Mouse (Mus musculus) A20 (cell line): ENCODE data around the gene Cnih2.

Experiments used
- DNase-seq: peaks from one replicate; pipeline ENCODE4 v3.0.0-alpha.2; 2011; ENCODE audit warnings: low read depth, low spot score

Cnih2 gene

GRCm38 (mm10) chr19:5068570-5069234, 29.6 kb downstream of the Cnih2 start:
- no peak for DNase-seq

DNA sequence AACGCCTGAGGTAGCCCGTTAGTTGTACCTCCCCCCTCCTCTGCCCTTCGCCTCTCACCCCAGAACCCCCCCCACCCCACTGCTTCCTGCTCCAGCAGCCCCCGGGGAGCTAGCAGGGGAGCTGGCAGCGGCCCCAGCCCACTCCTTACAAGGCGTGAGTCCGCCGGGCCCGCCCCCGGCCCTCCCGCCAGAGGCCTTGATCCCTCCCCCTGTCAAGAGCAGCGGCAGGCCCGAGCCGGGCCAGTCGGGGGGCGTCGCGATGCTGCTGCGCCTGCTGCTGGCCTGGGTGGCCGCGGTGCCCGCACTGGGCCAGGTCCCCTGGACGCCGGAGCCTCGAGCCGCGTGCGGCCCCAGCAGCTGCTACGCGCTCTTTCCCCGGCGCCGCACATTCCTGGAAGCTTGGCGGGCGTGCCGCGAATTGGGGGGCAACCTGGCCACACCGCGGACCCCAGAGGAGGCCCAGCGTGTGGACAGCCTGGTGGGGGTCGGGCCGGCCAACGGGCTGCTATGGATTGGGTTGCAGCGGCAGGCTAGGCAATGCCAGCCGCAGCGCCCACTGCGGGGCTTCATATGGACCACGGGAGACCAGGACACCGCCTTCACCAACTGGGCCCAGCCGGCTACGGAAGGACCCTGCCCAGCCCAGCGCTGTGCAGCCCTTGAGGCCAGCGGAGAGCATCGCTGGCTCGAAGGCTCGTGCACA, 30.3 kb downstream of the Cnih2 start, which contains the start of gene Cd248:
Cd248 (plus strand) TSS at position 212 of the 703 bp plus-strand sequence.
- DNase-seq = no peak

GRCm38 (mm10) chr19:5067040-5067799, 31.1 kb downstream of the Cnih2 start:
- no peak for DNase-seq

DNA sequence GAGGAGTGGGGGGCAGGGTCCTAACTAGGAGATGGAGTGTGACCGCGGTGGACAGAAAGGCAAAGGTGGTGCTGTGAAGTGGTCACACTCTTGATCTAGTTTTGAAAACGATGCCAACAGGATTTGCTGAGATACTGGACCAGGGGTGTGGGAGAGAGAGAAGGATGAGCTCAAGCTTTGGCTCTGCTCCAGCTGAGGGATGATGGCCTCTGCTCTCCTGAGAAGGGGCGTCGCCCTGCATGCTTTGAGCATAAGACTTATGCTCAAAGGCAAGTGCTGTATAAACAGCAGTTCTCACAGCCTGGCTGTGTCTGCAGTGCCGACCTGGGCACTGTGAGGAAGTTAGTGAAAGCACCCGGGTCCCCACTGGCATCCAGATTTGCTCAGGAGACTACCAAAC, 33.2 kb downstream of the Cnih2 start:
- no peak for DNase-seq

DNA sequence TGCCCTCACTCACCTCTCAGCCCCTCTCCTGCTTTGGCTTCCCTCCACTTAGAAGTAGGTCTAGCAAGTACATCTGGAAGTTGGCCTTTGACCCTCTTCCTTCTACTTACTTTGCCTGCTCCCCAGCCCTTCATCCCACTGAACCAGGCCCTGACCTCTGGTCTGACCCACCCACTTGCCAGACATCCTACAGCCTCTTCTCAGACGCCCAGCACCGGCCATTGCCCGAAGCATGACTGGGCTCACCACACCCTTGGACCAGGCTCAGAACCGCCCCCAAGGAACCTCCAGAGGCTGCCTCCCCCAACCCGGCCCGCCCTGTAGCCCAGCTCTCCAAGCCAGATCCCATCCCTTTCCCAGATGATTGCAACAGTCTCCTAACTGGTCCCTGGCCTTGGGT, 35.9 kb downstream of the Cnih2 start:
- DNase-seq = no peak

DNA sequence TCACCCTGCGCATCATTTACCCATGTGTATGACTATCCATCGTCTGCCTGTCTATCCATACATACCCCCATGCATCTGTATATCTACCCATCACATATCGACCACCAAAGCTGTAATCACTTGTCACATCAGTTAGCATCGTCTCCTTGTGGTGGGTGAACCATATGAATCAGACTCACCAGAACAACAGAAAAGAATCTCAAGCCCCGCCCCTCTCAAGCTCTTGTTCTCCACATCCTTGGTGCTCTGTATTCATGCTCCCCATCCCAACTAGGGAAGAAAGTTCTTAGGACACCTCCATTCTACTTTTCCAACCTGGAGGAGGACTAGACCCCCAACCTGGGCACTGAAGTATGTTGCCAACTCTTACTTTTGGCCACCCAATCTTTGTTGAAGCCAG, 36.3 kb downstream of the Cnih2 start:
- no peak for DNase-seq

DNA sequence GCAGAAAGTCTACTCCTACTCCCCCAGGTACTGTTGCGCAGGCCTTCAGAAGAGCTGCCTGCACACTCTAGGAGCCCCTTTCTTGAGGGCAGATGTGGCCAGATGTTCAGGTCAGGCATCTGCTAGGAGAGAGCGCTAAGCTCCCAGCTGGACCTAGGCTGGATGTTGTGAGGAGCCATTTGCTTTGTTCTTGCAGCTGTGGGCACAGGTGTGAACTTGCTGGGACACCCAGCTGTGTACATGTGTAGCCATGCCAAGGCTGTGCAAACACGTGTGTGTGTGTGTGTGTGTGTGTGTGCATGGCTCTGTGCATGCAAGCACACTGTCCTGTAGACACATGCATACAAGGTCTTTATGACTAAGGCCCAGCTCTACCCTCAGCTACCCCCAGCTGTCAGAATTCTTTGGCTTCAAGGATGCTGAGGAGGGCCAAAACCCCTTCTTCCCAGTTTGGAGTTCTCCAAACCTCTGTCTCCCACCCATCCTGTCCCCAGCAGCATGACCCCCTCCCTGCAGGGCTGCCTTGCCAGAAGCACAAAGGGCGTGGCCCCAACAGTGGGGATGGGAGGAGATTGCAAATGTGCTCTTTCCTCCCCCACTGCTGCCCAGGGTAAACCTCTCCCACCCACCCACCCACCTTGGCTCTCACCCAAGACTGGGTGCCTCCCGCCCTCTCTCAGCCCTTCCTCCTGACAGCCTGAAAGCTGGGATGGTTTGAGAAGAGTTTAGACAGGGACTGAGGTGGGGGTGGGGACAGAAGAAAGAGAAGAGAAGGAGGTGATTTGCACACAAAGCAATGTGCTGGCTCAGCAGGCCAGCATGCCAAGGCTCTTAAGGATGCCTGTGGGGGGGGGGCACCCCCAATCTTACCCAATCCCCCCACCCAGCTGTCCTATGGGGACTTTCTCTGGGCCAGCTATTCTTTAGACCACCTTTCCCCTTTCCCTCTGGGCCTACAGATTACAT, 37.7 kb downstream of the Cnih2 start:
- DNase-seq = peak; percentile 11

DNA sequence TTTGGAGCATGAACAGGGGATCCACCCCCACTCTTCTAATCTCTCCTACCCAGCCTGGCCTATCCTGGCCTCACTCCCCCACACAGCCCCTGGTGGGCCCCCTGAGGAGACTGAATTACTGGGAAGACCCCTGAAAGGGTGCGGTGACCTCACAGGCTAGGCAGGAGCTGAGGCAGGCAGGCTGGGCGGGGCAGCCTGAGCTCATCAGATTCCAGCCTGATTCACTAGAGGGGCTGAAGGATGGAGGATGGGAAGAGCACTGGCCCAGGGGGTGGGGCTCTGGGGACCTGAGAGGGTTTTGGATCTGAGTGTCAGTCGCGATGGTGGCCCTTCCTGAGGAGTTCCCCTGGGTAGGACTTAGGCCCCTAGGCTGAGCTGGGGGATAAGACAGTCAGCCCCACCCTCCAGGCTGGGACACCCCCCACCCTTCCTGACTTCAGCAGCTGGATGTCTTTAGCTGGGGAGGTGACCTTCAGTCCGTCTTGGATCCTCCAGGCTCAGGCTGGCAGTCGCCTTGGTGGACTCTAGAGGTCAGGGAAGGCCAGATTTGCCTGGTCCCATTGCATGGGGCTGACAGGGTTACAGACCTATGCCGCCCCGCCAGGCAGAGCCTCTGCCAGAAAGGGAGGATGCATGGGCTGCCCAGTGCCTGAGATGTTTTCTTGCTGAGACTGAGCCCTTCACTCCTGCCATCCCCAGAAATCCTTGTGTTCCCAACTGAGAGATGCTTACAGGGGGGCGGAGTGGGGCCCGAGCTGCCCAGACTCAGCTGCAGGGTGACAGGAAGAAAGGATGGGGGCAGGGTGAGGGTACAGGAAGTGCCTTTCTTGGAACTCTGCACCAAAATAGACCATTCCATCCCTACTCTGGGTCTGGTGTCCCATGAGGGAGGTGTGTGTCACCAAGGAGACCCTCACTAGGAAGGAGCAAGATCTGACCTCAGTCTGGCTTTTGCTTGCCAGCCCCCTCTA, 39.2 kb downstream of the Cnih2 start:
- no peak for DNase-seq

DNA sequence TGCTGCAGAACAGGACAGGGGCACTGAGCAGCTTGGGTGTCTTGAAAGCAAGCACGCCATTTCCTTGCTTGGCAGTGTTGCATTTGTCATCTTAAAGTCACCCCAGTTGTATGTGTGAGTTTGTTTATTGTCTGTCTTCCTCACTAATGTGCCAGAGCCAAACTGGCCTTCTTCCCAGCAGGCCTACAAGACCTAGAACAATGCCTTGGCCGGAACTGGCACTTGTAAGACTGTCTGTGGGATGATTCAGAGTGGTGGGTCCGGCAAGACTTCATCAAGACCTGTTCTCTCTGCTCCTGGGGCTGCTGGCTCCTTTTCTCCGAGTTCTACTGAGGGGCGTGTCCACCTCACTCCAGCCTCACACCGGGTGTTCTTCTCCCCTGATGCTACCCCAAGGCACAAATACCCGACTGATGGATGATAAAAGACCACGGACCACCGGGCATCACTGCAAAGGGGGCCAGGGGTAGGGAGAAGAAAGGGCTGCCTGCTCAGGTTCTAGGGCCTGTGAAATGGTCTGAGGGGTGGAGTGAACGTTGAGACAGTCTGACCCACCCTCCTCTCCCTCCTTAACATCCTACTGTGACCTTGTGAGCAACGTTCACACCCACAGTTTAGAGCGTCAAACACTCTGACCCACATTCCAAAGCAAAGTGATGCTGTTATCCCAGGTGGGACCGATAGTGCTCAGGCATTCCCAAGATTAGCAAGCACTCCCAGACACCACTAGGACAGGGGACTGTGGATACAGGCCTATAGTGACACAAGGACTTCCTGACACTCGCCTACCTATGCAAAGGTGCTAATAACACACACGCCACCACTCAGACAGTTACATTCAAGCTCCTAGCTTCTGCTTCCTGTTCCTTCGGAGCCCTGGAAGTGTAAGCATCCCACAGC, 40.2 kb downstream of the Cnih2 start:
- no peak for DNase-seq

GRCm38 (mm10) chr19:5056251-5056650, 42.1 kb downstream of the Cnih2 start:
- peak; percentile 48 for DNase-seq

GRCm38 (mm10) chr19:5053909-5054308, 44.4 kb downstream of the Cnih2 start:
- peak; percentile 75 for DNase-seq

- DNase-seq = no peak
Measured at GRCm38 (mm10) chr19:5052853-5053252, 45.5 kb downstream of the Cnih2 start.

- no peak for DNase-seq
Measured at GRCm38 (mm10) chr19:5052166-5052822, 46.0 kb downstream of the Cnih2 start.

DNA sequence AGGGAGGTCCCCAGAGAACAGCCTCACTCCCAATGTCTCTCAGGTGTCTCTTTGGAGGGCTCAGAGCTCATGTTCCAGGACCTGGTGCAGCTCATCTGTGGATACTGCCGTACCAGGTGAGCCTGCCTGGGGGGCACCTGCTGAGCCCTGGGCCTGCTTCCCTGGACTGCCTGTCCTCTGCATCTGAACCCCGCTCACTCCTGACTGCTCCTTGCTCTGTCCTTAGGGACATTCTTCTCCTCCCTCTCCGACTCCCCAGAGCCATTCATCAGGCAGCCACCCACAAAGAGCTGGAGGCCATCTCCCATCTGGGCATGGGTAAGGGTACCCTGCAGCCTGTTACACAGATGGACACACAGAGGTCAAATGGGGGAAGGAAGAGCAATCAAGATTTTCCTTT, 46.8 kb downstream of the Cnih2 start:
- DNase-seq = no peak

GRCm38 (mm10) chr19:5051031-5051430, 47.3 kb downstream of the Cnih2 start:
- no peak for DNase-seq

DNA sequence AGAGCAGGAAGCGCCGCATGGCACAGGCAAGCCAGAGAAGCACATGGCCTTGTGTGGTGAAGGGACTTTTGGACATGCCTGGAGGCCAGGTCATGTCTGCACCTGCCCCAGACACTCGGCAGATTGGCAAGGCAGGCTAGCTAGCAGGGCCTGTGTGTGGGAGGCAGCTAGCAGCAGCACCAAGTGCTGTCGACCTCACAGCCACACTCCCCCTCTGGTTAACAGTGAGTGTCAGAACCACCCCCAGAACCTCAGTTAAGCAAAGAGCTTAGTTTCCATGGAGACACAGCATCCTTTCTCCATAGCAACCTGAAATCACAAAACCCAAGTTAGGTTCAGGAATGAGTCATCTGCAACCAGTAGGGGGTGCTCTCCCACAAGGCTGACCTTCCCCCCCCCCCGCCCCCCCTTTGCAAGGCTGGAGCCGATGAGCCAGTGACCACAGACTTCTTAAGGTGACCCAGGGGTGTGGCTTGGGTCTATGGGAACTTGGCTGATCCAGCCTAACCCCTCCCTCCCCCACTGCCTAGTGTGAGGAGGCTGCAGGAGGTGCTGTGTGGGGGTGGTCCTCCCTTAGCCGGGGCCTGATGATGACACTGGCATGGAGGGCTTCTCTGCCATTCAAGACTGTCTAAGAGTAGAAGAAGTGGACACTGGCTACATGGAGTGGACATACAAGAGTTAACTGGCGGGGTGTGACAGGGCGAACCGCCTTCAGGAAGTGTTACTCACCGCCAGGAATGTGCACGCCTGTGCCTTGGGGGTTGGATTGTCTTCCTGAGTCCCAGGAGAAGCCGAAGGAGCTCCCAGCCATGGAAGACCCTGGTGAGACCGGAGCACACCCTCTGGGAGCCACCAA, 48.0 kb downstream of the Cnih2 start, which contains the start of gene Rin1:
Rin1 (plus strand) TSS at position 435 of the 859 bp plus-strand sequence.
- DNase-seq = peak; percentile 23

- DNase-seq = no peak
Measured at GRCm38 (mm10) chr19:5049325-5049724, 49.0 kb downstream of the Cnih2 start.
